Mouse (Mus musculus): Measurements from ENCODE around the gene Prrx2.

Prrx2 gene

DNA sequence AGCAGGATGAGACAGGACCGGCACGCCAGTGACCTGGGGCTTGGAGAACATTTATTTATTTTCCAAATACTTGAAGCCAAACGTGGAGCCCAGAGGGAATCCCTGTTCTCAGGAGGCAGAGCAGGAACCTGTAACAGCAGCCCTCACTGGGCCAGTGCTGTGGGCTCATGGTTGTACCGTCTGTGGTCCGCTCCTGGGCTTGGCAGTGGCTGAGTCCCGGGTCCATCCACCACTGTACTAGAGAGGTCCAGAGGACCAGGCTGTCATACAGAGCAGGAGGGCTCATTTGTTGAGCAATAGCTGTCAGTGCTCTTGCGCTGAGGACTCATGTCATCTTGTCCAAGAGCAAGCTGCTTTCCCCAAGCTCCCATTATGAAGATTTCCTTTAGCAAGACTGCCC lies 40.3 kb downstream of the Prrx2 start:
- DNase-seq = no peak

DNA sequence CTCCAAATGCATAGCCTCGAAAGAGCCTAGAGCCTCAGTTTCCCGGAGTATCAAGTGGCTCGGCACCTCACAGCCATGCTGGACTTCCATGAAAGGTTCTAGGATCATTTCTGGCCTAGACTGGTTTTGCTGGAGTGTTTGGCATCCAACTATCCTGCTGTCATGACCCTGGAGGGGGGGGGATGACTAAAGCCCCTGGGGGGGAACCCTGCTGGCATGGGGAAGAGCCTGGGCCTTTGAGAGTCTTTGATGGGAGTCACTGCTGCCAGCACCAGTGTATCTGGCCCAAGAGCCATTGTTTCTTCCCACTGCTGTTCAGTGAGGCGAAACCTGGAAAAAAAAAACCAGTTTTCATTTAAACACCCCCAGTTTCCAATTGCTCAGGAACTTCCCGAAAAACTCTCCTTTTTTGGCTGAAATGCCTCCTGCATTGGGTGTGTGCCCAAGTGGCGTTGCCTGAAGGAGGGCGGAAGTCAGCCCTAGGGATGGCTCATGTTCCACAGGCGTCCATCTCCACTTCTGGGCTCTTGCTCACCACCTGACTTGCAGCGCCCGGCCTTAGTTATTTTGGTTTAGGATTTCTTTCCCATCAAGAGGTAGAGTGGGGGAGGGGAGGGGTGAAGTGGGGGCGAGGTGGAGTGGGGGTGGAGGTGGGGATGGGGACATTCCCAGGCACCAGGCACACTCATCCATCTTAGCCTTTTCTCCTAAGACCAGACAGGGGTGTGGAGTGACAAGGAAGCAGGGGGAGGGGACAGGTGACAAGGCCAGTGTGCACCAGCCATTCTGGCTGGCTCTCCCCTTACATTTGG lies 41.1 kb downstream of the Prrx2 start:
- DNase-seq = no peak

DNA sequence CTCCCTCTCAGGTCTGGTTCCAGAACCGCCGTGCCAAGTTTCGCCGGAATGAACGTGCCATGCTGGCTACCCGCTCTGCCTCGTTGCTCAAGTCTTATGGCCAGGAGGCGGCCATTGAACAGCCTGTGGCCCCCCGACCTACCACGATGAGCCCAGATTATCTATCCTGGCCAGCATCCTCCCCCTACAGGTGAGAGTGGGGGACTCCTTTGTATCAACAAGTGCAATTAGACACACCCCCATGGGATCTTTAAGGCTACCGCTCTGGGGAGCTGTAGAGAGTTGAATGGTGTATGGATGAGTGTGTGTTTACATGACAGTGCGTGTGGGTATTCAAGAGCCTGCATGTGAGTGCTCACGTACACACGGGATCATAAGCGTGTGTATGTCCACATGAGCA lies 44.7 kb downstream of the Prrx2 start:
- DNase-seq = no peak

DNA sequence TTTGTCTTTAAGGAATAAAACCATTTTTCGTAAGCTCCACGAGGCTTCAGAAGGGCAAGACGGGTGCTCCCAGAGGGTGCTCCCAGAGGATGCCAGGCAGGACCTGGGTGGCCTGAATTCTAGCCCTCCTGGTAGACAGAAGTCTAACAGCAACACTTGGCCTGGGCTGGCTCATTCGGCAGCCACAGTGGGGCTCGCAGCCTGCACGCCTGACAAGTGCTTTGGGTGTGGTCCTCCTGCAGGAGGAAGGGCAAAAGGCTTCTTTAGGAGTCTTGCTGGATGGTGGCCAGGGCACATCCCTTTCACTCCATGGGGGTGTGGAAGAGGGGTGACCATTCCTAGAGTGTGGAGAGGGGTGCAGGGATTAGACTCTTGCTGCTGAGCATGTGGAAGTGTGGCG lies 46.4 kb downstream of the Prrx2 start:
- DNase-seq = no peak

DNA sequence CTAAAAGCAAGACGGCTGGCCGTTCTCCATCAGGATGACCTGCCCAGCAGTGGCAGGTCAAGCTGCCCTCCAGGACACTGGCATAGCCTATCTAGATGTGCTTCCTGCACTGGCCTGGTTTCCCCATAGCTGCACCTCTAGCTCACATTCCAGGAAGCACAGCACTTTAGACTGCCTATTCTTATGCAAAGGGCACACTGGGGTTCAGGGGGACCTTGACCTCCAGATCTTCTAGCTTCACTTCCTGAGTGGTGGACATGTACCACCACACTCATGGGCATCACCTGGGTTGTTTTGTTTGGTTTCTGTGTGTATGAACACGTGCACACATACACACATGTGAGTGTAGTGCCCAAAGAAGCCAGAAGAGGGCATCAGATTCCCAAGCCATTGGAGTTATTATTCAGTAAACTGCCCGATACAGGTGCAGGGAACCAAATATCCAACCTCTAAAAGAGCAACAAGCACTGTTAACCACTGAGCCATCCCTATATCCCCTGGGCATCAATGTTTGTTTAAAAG lies 50.1 kb downstream of the Prrx2 start:
- no peak for DNase-seq

DNA sequence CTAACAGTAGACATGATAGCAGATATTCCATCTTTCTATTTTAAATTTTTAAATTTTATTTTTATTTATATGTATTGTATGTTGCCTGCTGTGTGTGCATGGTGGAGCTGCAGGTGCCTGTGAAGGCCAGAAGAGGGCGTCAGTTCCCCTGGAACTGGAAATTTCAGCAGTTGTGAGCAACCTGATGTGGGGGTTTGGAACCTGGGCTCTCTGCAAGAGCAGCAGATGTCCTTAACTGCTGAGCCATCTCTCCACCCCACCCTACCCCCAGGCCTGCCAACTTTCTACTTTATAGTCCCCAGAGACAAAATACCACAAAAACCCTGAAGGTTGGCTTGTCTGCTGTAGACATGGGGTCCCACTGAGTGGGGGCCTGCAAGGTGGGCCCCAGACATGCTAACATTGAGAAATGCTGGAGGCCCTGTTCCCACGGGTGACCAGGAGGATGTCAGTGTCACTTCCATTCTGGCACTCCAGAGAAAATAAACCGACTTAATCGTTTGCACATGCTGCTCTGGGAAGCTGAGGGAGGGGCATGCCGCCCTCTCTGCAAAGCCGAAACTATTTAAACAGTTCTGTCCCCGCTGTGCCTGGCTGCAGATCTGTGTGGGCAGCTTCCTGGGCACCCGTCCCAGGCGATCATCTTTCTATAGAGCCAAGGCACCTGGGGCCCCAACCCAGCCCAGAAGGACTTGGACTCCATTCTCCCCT lies 50.8 kb downstream of the Prrx2 start:
- DNase-seq = no peak

DNA sequence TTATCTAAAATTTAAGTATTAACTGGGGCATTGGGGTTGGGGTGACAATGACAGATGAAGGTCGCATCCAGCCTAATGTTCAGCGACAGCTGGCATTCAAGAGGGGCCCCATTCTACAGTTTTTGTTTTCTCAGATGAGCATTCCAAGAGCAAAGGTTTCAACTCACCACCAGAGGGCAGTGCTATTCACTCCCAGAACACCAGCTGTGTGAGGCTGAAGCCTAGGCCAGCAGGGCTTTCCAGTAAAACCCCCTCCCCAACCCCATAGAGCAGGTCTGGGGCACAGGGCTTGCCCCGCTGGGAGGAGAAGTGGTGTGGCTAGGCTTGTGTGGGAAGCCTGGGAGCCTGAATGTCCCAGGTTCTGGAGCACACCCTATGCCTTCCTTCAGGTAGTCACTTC lies 56.2 kb downstream of the Prrx2 start:
- DNase-seq = peak; percentile 63

DNA sequence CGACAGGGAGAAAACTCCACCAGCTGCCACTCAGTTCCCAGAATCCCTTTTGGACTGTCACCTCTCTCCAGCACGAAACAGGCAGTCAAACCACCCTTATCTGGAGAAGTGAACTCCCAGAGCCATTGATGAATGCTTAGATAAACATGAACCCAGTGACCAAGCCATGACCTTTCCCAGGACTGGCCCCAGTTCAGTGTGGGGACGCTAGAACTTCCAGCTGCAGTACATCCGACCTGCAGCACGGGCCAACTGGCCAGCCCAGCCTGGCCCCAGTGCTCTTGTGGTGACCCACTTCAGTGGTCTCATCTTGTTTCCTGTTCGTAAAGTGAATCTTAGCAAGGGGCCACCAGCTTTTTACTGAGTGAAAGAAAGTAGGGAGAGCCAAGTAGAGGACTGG lies 58.6 kb downstream of the Prrx2 start:
- DNase-seq = no peak

DNA sequence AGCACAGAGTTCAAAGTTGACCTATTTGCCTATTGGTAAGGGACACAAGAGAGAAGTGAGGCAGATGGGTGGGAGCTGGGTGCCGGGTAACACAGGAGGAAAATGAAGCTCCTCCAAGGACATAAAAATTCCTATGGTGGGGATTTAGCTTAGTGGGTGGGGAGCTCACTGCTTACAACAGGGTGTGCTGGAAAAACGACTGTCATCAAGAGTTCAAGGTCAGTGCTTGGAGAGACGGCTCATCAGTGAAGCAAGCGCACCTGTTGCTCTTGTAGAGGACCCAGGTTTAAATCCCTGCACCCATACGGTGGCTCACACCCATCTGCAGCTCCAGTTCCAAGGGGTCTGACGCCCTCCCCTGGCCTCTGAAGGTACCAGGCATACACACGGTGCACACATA lies 59.2 kb downstream of the Prrx2 start:
- no peak for DNase-seq

DNA sequence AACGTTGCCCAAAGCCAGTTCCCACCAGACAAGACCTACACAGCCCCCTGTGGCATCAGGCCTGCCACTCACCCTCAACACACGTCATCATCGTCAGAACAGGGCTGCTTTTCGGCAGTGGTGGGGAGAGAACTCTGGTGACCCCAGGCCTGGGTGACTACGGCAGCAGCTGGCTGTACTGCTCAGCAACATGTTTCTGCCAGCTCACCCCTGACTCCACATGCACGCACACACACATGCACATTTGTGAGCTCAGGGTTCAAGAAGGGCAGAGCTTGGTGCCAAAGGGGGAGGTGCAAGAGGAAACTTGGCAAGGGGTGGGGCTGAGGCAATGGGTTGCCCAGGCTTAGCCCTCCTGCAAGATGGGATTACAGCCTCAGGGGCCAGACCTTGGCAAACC lies 62.5 kb downstream of the Prrx2 start:
- peak; percentile 24 for DNase-seq

DNA sequence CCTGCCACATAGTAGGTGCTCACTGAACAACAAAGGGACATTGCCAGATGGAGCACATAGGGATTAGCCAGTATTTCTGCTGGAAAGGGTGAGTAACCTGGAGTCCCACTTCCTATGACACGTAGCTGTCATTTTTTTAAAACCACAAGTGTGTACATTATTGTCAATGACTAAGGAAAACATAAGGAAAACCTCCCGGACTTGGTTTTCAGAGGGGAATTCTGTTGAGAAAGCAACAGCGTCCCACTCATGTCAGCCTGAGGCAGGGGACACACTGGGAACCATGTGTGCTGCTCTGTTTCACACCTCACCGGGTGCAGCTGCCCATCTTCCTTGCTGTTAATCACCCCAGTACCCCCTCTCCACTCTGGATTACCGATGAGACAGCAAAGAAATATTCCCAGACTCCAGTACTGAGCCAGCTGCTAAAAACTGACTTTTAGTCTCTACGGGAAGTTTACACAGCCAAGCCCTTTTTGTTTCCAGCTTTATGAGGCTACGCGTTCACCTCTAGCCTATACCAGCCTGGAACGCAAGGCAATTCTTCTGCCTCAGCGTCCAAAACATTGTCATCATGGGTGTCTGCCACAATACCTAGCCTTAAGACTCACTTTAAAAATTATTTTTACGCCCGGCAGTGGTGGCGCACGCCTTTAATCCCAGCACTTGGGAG lies 64.8 kb downstream of the Prrx2 start:
- no peak for DNase-seq

DNA sequence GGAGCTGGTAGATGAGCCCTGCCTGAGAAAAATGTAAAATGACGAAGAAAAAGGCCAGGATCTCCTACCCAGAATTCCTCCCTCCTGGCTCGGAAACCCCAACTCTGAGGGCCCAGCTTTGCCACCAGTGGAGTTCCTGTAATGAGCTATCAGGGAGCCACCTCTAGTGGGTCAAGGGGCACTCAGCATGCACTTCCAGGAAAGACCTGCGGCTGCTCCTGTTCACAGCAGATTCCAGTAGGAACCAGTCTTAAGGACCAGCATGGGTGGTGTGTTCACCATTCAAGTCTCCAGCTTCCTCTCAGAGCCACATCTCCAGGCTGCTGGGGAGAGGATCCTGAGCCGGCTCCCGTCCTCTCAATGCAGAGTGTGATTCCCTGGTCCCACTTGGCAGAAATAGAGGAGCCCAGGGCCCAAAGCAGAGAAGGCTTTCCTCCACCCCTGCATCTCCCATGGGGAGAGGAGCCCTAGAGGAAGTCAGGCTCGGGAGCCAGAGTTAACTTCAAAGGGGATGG lies 66.9 kb downstream of the Prrx2 start:
- DNase-seq = no peak

DNA sequence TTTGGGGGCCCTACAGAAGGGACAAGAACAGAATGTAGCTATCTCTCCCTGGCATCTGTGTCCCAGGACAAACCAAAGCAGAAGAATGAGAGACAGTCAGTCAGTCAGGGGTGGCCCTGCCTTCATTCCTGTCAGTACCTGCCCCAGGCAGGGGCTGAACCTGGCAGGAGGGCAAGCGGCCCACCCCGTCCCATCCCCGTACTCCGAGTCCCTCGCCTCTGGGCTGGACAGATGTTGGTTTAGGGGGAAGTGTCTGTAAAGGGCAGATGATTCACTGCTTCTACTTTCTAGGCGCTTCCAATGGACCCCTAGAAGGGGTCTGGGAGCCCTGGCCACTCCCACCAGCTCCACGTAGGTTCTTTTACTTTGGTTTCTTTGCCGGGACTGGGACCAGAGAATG lies 67.5 kb downstream of the Prrx2 start:
- no peak for DNase-seq

DNA sequence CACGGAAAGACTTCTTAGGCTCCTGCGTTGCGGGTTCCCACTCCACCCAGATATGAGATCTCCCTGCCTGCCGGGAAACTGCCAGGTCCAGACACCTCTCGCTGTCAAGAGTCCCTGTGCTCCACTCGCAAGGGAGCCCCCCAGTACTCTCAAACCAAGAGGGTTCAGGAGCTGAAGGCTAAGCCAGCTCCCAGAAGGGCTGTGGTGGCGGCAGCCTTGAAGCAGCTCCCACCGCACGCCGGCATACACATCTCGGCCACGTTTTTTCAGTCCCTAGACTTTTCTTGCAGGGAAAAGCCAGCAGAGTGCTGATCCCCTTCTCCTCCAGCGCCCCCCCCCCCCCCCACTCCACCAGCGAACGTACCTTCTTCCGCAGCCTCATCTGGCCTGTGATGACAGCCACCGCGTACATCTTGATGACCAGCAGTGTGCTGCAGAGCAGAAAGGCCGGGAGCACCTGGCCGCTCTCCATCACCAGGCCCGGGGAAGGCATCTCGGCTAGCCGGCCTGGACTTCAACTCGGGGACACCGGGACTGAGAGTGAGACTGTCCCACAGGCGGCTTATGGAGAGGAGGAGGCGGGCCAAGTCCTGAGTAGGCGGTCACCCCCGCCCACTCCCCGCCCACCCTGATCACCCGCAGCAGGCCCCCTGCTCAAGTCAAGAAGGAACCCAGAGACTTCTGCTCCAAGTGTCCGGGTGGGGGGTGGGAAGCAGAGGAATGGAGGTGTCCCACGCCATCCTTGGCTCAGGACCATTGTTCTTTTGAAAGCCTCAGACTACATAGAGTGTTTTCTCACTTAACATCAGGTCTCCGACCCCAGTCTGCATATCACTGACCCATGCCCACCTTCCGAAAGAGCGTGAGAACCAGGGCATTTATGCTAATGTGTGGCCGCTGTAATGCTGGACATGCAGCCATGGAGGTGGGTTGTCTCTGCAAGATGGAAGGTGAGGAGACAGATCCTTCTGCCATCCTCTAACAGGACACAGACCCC lies 68.3 kb downstream of the Prrx2 start:
- DNase-seq = no peak

DNA sequence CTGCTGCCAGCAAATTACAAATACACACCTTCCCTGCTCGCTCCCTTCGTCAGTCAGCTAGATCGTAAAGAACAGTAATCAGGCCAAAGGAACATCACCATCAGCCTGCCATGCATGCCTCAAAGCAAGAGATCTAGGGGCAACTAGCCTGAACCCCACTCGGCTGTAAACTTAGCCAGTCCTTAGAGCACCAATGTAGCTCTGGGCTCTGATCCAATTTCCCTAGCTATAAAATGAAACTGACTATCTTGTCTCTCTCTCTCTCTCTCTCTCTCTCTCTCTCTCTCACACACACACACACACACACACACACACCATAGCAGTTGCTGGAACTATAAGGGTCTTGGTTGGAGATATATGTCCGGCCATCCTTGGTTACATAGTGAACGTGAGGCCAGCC lies 69.5 kb downstream of the Prrx2 start:
- DNase-seq = no peak

DNA sequence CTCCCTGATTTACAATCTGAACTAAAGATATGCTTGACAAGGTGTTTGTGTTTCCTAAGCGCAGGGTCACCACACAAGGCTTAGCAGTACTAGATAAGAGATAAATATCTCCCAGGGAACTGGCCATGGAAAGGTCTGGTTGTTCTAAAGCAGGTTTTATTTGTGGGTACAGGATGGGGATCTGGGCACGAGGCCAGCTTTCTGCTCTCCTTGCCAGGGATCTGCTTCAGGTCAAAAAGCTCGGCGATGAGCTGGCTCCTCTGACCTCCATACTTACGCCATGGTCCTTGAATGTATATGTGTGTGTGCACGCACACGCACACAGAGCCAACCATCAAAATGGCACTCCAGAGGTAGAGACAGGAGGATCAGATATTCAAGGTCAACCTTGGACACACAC lies 70.2 kb downstream of the Prrx2 start:
- DNase-seq = no peak

DNA sequence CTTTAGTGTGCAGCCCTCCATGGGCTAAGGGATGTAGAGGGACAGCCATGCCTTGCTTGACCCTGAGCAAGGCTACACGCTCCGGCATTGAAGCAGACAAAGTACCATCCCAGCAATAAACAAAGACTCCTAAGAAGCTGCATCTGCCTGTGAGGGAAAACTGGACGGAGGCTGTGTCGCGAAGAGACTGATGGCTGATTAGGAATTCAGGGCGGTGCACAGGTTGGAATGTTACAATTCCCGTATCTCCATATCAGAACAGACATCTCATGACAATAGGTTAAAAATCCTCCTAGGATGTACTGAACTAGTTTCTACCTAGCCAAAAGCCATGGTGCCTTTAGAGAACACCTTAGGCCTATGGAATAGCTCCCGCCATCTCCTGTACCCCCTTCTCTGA lies 71.1 kb downstream of the Prrx2 start:
- DNase-seq = no peak

DNA sequence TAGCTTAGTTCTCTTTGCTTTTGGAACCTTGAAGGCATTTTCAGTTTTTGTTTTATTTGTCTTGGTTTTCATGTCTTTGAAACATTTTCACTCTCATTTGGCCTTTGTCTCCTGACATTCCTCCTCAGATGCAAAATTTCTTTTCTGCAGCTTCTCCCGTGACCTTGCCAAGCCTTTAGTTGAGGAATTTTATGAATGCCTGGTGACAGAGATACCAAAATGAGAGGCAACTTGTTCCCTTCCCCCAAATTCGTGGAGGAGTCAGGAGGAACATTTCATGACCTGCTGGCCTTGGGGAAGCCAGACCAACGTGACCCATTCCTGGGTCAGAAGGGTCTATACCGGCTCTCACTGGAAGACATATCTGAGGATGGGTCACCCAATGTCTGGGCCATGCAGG lies 71.9 kb downstream of the Prrx2 start:
- DNase-seq = no peak

DNA sequence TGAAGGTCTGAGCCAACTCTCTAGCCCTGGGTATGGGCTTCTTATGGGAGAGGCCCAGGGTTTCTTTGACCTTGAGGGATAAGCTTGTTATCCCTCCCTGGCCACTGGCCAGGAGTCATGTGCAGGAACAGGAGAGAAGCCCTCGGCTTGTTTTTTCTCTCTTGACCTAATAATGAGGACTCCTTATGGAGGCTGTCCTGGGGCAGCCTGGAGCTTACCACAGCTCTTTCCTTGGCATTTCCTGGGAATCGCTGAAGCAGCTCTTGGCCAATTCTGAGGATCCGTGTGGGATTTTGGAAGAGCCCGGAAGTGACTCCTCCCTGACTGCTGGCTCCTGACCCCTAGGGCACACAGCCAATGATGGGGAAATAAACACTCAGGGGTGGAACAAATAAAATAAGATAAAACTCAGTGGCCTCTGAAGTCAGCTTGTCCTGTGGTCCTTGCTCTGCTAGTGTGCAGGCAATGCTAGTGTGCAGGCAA lies 77.6 kb downstream of the Prrx2 start:
- no peak for DNase-seq

DNA sequence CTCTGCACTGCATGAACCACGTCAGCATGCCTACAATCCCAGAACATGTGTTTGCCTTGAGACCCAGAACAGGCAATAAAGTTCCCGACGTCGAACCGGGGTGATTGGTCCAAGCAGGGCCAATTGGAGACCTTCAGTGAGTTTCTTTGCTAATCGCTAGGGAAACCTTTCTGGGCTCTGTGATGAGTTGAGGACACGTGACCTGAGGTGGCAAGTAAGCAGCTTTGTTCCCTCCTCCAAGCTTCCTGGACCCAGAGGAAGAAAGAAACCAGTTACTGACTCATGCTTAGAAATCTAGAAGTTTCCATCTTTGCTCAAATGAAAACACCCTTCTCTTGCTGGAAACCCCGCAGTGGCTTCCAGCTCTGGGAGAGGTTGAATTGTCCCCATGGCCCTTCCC lies 78.2 kb downstream of the Prrx2 start:
- DNase-seq = no peak

DNA sequence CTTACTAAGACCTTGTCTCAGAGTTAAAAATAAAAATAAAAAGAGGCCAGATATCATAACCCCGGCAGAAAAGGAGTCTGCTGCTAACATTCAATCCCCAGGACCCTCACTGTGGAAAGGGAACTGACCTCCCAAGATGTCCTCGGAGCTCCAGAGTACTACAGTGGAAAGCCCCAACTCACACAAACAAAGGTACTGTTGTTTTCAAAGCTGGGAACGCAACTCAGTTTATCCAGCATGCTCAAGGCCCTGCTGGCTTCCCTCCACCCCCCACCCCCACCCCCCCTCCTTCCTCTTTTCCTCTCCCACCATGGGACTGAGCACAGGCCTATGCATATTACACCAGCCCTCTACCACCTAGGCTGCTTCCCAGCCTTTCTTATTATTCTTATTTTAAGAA lies 80.1 kb downstream of the Prrx2 start:
- no peak for DNase-seq

DNA sequence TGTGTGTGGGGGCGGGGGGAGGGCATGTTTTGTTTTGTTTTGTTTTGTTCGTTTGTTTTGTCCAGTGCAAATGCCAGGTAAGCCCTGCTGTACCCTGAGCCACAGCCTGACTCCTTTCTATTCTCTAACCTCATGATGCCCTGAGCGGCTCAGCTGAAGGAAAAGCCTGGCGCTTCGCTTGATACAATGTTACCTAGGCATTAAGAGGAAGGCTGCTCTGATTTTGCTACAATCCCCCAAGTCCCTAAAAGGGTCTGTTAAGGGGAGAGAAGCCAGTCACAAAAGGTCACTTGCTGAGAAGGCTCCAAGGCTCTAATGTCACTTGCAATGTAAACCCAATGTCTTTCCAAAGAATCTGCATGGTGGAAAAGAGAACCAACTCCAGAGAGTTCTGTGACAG lies 80.6 kb downstream of the Prrx2 start:
- DNase-seq = no peak

Measured in thymus, postnatal 4 days (tissue).